Mouse (Mus musculus): Measurements from ENCODE around the gene Csmd2. TPM values are rescaled to one million over a fixed set of nuclear protein-coding genes. Genes with fewer than 3 reads are reported as not detected.
"Not testable (repeated sequence)": the region's sequence is repeated elsewhere in the genome, so short reads cannot be mapped to it uniquely, and the experiment has no call there.

Csmd2 gene
- total RNA-seq, 2 experiments from 2014 or later: not detected

DNA sequence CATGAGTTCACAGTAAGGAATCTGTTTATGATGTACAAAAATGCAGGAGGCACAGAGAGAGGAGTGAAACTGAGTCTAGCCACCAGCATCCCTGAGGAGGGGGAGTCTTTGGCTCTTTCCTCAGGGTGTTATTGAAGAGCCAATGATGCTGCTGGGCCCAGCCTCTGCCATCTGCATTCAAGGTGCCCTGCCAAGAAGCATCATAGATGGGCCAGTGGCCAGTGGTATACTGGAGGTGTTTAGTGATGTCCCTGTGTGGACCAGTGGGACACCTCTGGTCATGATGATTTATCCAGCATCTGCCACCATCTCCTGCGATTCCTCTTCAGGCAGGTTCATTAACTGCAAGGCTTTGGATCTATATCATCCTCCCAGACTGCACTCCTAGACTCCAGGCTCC is 61.1 kb downstream of the Csmd2 start:
- DNase-seq: no peak

DNA sequence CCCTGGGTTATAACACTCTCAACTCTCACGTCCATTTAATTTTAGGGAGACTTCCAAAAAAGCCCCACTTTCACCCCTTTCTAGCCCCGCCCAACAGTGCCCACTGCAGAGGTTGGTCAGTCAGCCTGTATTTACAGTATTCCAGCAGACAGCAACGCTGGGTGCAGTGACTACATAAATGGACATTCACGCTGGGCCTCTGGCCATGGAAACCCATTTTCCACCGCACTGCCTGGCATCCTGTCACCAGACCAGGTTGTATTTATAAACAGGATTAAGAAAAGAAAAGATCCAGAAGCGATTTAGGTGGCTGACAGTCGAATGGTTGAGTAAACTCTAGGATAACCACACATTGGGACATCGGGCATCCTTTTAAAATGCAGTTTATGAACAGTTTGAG is 65.0 kb downstream of the Csmd2 start:
- no peak for DNase-seq

DNA sequence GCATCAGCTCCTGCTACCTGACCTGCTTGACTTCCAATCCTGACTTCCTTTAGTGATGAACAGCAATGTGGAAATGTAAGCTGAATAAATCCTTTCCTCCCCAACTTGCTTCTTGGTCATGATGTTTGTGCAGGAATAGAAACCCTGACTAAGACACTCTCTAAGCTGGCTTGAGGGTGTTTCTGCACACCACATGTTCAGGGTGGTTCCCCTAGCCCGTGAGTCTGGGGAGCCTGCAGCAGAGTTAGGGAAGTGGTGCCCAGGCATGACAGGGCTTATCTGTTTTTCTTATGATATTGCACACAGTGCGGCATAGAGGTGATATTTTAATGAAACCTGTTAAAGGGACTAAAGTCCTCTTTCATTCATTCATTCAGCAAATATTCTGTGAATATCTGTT is 73.6 kb downstream of the Csmd2 start:
- DNase-seq: not testable (repeated sequence)

DNA sequence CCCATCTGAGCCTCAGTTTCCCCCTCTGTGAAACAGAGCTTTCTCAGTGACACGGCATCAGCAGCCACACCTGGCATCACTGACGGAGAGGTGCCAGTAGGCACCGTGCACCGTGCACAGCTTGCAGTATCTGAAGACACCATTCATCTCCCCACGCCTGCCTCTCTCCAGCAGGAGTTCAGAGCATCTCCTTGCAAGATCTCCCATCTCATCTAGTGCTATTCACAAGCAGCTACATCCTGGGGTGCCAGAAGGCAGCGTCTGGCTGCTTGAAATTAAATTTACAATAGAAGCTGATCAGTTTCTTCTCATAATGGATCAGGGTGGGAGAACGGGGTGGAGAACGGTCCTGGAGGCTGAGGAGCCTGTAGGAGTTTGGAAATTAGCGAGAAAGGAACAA is 79.5 kb downstream of the Csmd2 start:
- no peak for DNase-seq

DNA sequence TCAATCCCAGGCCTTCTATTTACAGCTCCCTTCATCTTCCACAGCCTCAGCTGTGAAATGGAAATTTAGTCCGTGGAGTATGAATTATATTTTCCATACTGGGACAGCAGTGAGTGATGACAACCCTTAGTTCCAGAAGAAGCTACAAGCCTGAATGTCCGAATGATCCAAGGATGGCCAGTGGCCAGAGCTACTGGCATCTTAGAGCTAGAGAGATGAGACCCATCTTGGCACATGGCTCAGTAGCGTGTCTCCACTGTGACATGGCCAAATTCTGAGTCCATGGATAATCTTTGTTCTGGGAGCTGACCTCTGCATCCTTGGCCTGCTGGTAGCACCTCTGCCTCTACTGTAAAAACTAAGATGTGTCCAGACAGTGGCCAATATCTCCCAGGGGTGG is 96.8 kb downstream of the Csmd2 start:
- no peak for DNase-seq

DNA sequence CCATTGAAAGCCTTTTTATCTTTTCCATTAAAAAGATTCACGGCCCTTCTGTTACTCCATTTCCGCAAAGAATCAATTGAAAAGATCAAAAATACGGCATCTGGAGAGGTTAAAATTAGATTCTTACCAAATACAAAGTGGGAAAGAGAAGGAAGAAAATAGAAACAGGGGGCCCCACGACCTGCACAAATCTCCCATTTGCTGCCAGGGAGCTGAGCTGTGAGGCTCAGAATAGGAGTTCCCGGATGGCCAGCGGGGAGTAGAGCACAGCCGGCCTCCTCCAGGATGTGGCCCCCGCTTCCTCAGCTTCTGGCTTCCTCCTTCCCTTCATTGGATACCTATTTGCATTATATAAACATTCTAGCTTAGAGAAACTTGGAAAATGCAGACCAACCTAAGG is 97.4 kb downstream of the Csmd2 start:
- DNase-seq: no peak

DNA sequence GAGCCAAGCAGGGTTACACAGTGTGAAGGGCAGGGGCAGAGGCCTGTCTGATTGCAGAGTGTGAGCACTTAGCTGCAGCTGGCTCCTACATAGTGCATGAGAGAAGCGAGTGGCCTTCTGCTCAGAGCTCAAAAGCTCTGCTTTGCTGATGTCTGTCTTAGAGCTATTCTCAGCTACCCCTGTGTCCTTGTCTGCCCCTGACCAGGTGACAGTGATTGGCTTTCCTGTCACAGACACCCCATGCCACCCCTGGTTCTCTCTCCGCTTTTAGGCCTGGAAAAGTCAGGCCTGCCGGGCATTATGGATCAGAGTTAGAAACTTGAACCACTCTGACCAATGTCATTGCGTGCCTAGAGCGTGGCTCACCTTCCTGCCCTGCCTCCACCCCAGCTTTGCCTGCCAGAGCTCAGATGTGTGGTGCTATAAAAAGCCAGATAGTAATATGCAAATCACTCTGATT is 99.5 kb downstream of the Csmd2 start:
- DNase-seq: peak; percentile 68

DNA sequence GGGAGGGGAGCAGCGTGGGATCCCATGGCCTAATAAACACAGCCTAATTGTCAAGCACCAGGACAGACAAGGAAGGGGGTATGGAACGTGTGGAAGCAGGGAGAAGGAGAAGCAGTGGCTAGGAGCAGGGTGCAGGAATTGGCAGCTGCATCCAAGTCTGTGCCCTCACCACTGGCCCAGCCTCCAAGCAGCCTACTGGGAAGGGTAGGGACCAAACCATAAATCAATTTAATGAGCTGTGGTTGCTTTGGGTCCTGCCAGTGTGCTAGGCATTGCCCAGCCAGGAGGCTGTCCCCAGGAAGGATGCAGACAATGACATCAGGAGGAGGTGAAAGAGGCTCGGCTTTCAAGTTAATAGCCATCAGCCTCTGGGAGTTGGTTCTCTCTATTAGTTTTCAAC is 100.0 kb downstream of the Csmd2 start:
- DNase-seq: peak; percentile 58

DNA sequence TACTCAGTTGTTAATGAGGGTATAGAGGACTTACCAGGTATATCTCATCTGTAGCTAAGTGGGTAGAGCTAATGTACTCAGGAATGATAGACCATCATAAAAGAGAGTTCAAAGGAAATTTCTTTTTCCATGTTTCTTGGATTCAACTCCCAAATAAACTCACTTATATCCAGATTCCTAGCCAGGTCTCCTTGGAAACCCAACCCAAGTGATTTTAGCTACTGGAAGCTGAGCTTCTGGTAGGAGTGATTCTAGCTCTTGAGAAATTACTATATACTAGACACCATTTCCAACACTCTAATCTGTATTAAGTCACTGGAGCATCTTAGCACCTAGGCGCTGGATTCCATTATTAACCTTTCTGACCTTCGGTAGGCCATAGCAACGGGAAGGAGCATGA is 100.6 kb downstream of the Csmd2 start:
- DNase-seq: no peak

DNA sequence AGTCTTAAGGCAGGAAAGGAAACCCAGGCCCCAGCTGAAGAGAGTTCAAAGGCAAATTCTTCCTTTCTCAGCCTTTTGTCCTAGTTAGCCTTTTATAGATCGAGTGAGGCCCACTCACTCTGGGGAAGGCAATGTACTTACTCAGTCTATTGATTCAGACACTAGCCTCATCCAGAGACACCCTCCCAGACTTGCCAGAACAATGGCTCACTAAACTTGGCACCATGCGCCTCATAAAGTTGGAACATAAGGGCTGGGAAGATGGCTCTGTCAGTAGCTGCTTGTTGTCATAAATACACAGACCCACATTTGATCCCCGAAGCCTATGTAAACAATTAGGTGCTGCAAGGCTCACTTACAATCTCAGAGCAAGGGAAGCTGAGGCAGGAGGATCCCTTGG is 104.3 kb downstream of the Csmd2 start:
- no peak for DNase-seq

DNA sequence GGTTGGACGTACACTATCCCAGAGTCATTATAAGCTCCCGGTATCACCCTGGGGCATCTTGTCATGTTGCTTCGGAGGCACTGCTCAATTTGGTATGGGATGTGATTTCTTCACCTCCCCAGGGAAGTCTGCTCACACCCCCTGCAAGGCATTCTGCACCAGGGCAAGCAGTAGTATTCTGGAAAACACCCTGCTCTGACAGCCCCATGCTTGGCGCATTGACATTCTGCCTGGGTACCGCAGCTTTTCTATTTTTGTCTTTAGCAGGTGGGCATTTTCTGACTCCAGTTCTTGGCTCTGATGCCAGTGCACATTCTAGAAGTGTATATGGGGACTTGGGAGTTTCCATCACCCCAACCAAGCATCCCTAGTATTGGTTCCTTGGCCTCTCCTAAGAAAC is 111.9 kb downstream of the Csmd2 start:
- no peak for DNase-seq

DNA sequence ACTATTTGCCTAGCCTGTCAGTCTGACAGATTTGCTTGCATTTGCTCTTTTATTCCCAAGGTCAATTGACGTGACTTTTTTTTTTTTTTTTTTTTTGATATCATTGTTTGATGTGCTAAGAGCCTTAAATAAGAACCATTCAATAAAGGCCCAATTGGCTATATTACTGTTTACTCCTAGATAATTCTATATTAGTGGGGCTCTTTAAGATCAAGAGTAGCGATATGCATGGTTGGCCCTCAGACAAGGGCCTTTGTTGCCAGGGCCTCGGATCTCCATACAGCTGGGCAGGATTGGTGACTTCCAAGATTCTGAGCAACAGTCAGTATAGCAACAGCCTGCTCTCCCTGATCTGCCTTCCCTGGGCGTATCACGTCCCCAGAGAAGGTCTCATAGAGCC is 112.9 kb downstream of the Csmd2 start:
- no peak for DNase-seq

DNA sequence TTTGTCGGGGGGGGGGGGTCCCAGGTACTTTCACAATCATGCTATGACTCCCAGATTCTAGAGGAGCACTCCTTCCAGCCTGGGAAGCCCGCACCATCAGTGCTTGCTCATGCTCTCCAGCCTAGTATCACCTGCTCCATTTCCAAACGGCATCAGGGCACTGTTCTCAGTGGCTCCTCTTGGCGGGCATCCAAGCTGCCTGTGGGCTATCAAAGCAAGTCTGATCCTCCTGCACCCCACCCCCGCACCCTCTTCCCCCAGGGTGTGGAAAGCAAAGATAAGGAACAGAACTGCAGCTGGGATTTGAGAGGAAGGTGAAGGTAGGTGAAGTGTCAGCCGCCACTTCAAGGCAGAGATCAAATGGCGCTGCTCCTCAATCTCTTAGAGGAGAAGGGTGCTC is 128.7 kb downstream of the Csmd2 start:
- no peak for DNase-seq

DNA sequence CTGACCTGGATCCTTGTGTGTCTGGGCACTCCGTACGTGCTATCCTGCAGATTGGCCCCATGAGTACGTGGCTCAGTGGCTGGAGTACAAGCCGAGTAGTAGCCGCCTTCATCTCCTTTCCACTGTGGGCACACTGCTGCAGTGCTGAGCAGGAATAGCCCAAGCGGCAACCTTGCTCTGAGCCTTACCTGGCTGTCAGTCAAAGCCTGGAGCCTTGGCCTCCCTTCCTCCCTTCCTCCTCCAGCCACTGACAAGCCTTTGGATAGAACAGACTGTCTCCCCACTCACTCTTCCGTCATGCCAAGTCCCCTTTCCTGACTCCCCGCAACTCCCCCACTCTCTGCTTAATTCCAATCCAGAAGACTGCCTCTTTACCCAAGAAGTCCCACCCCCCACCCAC is 135.6 kb downstream of the Csmd2 start:
- DNase-seq: no peak

DNA sequence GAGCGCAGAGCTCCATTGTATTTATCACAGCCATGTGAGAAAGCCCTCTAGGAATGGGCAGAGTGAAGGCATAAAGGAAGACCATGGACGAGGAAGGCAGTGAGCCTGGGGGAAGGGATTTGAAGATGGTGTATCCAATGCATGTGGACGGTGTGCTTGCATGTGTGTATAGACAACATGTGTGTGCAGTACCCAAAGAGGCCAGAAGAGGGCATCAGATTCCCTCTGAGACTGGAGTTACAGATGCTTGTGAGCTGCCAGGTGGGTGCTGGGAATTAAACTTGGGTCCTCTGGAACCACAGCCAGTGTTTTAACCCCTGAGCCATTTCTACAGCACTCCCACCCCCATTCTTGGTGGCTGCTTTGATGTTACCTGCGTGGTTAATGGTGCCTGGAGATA is 137.1 kb downstream of the Csmd2 start:
- DNase-seq: no peak

DNA sequence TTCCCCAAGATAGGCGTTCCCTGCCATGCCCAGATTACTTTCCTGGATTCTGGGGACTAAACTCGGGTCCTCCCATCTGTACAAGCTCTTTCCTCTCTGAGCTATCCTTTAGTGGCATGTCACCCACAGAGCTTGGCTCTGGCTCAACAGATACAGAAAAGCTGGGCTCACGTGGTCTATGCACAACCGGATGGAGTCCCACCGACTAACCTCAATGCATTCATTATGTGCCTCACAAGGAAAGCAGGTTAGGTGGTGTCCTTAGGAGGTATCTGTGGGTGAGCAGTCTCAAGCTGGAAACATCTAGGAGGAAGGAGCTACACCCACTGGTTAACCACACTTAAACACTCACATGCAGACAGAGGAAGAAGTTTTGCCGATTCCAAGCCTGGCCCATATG is 140.9 kb downstream of the Csmd2 start:
- no peak for DNase-seq

DNA sequence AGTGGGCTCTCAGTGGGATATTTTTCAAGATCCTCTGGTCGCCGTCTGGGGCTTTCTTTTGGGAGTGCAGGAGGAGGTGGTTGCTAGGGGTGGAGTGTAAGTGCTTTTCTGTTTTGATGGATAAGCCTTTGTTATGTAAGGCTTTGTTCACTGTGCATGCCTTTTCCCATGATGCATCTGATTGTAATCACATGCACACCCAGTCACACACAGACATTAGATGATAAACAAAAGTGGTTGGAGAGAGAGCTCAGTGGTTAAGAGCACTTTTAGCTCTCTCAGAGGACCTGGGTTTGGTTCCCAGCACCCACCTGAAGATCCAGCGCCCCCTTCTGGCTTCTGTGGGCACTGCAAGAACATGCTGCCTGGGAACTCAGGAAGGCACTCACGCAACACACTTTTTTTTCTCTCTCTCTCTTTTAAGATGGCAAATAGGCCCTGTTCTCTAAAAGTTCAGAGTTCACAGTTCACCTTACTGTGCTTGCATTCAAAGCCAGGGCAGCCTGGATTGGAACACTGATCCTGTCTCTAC is 143.0 kb downstream of the Csmd2 start:
- no peak for DNase-seq

DNA sequence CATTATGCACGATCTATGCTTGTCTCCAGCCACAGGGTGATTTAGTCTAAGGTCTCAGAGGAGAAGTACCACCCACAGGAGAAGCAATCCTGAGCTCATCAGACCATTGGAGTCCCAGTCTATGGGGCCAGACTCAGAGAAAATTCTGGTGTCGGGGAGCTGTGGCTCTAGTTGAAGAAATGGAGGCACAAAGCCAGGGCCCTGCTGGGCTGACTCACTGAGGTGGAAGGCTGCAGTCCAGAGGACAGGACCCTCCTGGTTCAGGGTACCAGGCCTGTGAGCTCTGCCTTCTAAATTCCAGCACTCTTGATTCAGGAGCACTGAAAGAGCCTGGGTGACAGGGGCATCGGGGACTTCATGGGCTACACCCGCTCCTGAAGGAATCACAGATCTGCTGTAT is 144.0 kb downstream of the Csmd2 start:
- no peak for DNase-seq

DNA sequence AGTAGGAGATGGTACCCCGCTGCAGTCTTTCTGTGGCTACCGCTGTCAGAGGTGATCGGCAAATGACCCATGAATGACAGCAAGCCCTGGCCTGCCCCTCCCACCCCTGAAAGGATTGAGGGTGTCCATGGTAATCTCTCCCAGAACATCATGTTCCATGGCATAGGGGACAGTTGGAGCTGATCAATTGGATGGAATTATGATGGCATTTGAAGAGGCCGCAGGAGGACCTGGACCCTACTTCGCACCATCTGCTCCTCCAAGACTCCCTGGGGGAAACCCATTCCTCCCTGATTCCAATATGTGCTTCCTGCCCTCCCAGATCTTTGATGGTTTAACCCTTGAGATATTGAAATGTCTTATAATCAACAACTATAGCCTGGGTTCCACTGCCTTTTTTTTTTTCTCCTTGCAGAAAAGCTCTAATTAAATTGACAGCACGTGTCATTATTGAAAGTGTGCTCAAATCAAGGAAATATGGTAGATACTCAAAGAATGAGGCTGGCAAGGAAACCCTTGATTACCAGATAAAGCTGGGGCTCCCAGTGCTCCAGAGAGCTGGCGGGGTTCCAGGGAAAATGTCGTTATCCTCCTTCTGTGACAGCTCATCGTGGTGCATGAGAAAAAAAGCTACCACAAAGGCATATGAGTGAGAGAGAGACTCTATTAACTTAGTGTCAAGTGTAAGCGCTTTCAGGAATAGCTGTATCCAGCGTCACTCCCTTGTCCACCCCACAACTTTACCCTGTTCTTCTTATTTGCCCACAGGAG is 145.4 kb downstream of the Csmd2 start:
- DNase-seq: no peak

DNA sequence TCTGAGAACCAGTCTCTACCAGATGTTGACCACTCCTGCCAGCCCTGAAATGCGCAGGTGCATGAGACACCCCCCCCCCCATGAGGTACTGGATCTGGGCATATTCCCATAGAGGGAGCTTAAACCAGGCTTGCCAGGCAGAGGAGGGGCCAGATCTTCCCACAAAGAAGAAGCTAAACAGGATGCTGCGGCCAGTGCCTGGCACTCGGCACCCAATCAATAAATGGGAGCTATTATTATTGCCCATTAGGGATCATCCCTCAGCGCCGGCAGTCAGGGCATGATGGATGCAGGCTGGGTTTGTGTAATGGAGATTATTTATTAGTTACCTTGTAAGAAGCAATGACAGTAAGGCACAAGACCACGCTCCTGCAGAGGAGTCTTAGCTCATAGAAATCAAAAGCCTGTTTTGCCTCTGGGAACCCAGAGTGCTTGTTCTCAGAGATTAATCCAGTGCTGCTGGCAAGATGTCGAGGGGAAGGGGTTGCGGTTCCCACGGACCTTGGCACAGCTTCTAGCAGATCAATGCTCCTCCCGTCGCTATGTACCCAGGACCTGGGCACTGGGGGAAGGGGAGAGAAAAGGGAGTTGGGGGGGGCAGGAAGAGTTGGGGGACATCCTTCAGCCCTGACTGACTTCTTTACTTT is 146.8 kb downstream of the Csmd2 start:
- no peak for DNase-seq

DNA sequence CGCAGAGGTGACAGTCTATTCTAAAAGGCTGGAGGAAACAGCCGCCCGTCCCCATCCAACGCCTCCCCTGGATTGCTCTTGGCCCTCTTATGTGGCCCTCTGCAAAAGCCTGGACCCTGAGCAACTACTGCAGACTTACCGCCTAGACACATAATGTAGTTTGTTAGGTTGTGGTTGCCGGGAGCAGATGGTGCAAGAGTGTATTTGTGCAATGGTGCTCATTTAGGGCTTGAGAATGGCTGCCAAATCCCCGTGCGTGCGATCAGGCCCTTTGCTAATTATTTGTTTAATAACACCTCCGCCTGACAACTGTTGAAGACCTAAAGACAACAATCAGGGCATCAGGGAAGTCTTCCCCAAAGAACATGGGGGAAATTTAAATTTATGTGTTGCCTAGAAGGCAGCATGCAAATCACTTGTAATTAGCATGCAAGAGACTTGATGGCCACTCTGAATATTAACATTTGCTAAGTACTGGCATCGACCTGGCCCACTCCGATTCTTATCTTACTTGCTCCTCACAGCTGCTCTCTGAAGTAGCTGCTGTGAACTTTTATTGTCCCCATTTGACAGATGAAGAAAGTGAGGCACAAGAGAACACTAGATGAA is 147.5 kb downstream of the Csmd2 start:
- DNase-seq: no peak

DNA sequence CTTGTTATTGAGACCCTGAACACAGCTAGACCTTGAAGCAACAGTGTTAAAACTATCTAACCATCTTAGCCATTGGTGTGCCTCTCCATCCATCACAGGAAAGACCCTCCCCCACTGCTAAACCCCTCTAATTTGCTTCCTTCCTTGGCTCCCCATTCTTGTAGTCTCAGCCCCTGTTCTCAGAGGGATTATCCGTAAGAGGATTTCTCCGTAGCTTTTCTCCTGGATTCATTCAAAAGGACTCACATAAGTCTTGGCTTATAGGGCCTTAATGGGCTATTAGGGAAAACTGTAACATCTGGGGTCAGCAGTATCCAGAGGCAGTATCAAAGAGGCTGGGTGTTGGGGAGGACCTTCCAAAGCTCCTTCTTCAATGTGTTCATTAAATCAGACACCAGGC is 152.3 kb downstream of the Csmd2 start:
- DNase-seq: no peak

Measured in gastrocnemius, postnatal 25 days (tissue).